Mouse (Mus musculus) cortical plate, adult 2 months (tissue): ENCODE measurements around the gene Itpr2.

Source experiments
- CTCF ChIP-seq: fragments of 200-500 bp; IDR thresholded peaks from 2 replicates; pipeline ENCODE4 v1.5.1; 2011; ENCODE audit warnings: mild to moderate bottlenecking, control low read depth, low read length; ENCODE audit not compliant: insufficient read depth; ENCODE audit errors: extremely low read depth
- POLR2A ChIP-seq: fragments of 200-500 bp; IDR thresholded peaks from 2 replicates; pipeline ENCODE4 v1.6.1; 2011; ENCODE audit warnings: mild to moderate bottlenecking, low read length, control low read depth; ENCODE audit not compliant: insufficient read depth; ENCODE audit errors: extremely low read depth

DNA sequence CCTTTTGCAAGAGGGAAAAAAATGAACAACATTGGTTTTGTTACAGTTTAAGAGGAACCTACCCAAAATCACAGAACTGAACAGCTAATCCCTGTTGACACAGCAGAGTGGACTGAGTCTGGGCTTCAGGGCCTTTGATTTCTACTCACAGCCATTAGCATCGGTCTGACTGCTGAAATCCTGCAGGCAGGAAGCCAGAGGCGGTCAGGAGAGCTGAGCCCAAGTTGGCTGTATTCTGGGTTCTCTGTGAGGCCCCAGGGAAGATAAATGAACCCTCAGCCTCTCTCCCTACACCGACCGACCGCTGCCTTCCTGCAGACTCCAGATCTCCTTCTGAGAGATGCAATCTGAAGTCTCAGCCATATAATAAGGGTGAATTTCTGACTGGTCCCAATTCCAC, 231.9 kb downstream of the Itpr2 start:
- TF ChIP-seq CTCF (no peak), POLR2A (no peak)
